Mouse (Mus musculus) myocyte (in vitro differentiated cells): ENCODE results near the gene Rdh16f2.

Experiments used
- CEBPB ChIP-seq: IDR thresholded peaks from 2 replicates; pipeline ENCODE4 v1.6.1; 2011; ENCODE audit warnings: mild to moderate bottlenecking, moderate library complexity; ENCODE audit not compliant: poor library complexity, insufficient read depth, severe bottlenecking
- E2F4 ChIP-seq: IDR thresholded peaks from one replicate; pipeline ENCODE4 v1.6.1; 2011; ENCODE audit warnings: mild to moderate bottlenecking, control low read depth, moderate library complexity; ENCODE audit not compliant: insufficient read depth
- POLR2A ChIP-seq: IDR thresholded peaks from one replicate; pipeline ENCODE4 v1.6.1; 2011; ENCODE audit warnings: low read depth, mild to moderate bottlenecking, control low read depth, moderate library complexity; ENCODE audit not compliant: insufficient read length
- POLR2AphosphoS2 ChIP-seq: IDR thresholded peaks from one replicate; pipeline ENCODE4 v1.6.1; 2011; ENCODE audit warnings: low read depth, control low read depth; ENCODE audit not compliant: insufficient read length
- TCF12 ChIP-seq: IDR thresholded peaks from one replicate; pipeline ENCODE4 v1.6.1; 2011; ENCODE audit warnings: mild to moderate bottlenecking, control low read depth; ENCODE audit not compliant: poor library complexity, insufficient read depth, severe bottlenecking
- TCF3 ChIP-seq: IDR thresholded peaks from one replicate; pipeline ENCODE4 v1.6.1; 2011; ENCODE audit warnings: low read depth, control low read depth; ENCODE audit not compliant: insufficient read length

GRCm38 (mm10) chr10:127872484-127872883 is 6.2 kb downstream of the Rdh16f2 start:
- TF ChIP-seq TCF3, result no peak
- TF ChIP-seq POLR2A, result no peak
- no peak for TF ChIP-seq TCF12
- TF ChIP-seq CEBPB, result no peak
- no peak for TF ChIP-seq E2F4
- no peak for TF ChIP-seq POLR2AphosphoS2
